Mouse (Mus musculus) lung, postnatal 0 days (tissue): Measurements from ENCODE around the gene Stxbp5. TPM values are rescaled to one million over a fixed set of nuclear protein-coding genes. Genes with fewer than 3 reads are reported as not detected.
A peak's percentile ranks its signal among the peaks of the same experiment; 100 is the strongest.

Source experiments
- ATAC-seq: fragments of 200-750 bp; cut with Nextera tagmentation; 2 replicates; pipeline ENCODE4 v1.8.0; 2017; ENCODE audit warnings: moderate library complexity
- DNase-seq: peaks from one replicate; pipeline ENCODE4 v3.0.0-alpha.2; 2016; ENCODE audit warnings: low spot score
- H3K27ac ChIP-seq: fragments of 300-500 bp; sonication (generic); 2 replicates; pipeline ENCODE4 v1.5.1; 2014; ENCODE audit warnings: antibody characterized with exemption, mild to moderate bottlenecking, low read length, mixed read lengths
- H3K27me3 ChIP-seq: fragments of 300-500 bp; sonication (generic); replicated peaks from 2 replicates; pipeline ENCODE4 v1.6.1; 2014; ENCODE audit warnings: low read length, mixed read lengths; ENCODE audit not compliant: insufficient read depth
- H3K36me3 ChIP-seq: fragments of 300-500 bp; sonication (generic); 2 replicates; pipeline ENCODE4 v1.6.1; 2014; ENCODE audit warnings: low read length, mixed read lengths; ENCODE audit not compliant: insufficient read depth
- H3K4me1 ChIP-seq: fragments of 300-500 bp; sonication (generic); 2 replicates; pipeline ENCODE4 v1.6.1; 2014; ENCODE audit warnings: antibody characterized with exemption, low read depth, low read length, mixed read lengths; ENCODE audit not compliant: insufficient read depth
- H3K4me2 ChIP-seq: fragments of 300-500 bp; sonication (generic); replicated peaks from 2 replicates; pipeline ENCODE4 v1.6.1; 2014; ENCODE audit warnings: low read depth, mild to moderate bottlenecking, low read length, moderate library complexity, mixed read lengths
- H3K4me3 ChIP-seq: fragments of 300-500 bp; sonication (generic); 2 replicates; pipeline ENCODE4 v1.5.1; 2014; ENCODE audit warnings: low read depth, low read length
- H3K9ac ChIP-seq: fragments of 300-500 bp; sonication (generic); replicated peaks from 2 replicates; pipeline ENCODE4 v1.6.1; 2014; ENCODE audit warnings: low read depth, mild to moderate bottlenecking
- H3K9me3 ChIP-seq: fragments of 300-500 bp; sonication (generic); 2 replicates; pipeline ENCODE4 v1.6.1; 2016; ENCODE audit warnings: low read length, mixed read lengths
- CTCF ChIP-seq: IDR thresholded peaks from 2 replicates; pipeline ENCODE4 v1.5.1; 2016; ENCODE audit warnings: antibody characterized with exemption, mild to moderate bottlenecking
- EP300 ChIP-seq: IDR thresholded peaks from 2 replicates; pipeline ENCODE4 v1.6.1; 2016; ENCODE audit warnings: antibody characterized with exemption, mild to moderate bottlenecking, control low read depth
- WGBS: fragments of 180-500 bp; shearing (Covaris S2); extraction: QIAGEN DNeasy Blood & Tissue Kit; methylation state at CpG from one replicate; pipeline ENCODE4 v1.1.7; 2014; 5-methylcytosine and 5-hydroxymethylcytosine counted together
- polyA plus RNA-seq: library from polyadenylated mRNA; unstranded; fragments of >200 nt; fragmentation: Nextera tagmentation; extraction: Ambion mirVana; gene quantifications from 2 replicates; pipeline ENCODE4 v1.2.1, GENCODE M21; 2015

Stxbp5 gene
- polyA plus RNA-seq, 1 experiment from 2014 or later, result 3.0 TPM

- 83% methylated on average over 7 of the region's 7 CpGs for WGBS
- Histone ChIP-seq H3K27me3 (no peaks in the 10 kb centered on the region), H3K4me1 (no peaks in the 10 kb centered on the region), H3K36me3 (no peaks in the 10 kb centered on the region; the same call in 1 of the 2 replicates), H3K4me2 (no peak overlapping the region), H3K9ac (no peak overlapping the region), H3K9me3 (no peaks in the 10 kb centered on the region), H3K4me3 (no peak overlapping the region), H3K27ac (no peak overlapping the region)
- ATAC-seq (no peak), DNase-seq (no peak)
- no peak for TF ChIP-seq EP300
- no peak for TF ChIP-seq CTCF
These were observed 61.5 kb downstream of the Stxbp5 start for GRCm38 (mm10) chr10:9839408-9839807.

DNA sequence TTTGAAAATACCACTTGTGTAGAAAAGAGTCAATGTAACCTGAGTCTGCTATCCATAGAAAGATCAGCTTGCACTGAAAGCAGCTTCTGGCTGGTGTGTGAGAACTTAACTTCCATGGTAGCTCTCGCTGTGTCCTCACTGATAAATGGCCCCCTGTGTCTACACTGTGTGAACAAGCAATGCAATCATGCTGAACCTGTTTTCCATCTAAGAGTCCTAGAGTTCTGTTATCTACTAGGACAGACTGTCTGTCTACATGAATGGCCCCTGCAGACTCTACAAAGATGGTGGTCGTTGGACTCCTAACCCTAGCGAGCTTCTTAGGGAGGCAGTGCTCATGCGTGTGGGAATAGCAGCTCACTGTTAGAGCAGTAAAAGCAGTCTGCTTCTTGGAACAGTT, 65.9 kb downstream of the Stxbp5 start:
- DNase-seq, result no peak
- TF ChIP-seq EP300 (no peak), CTCF (no peak)
- H3K27ac ChIP-seq, result no peak overlapping the region
- H3K4me2 ChIP-seq, result no peak overlapping the region
- no peaks in the 10 kb centered on the region for H3K9me3 ChIP-seq
- 59% methylated on average over 4 of the region's 4 CpGs for WGBS
- no peaks in the 10 kb centered on the region for H3K4me1 ChIP-seq
- H3K27me3 ChIP-seq, result no peaks in the 10 kb centered on the region
- H3K4me3 ChIP-seq, result no peak overlapping the region
- H3K9ac ChIP-seq, result no peak overlapping the region
- no peaks in the 10 kb centered on the region; the same call in 1 of the 2 replicates for H3K36me3 ChIP-seq
- ATAC-seq, result no peak

GRCm38 (mm10) chr10:9832937-9833336, 67.9 kb downstream of the Stxbp5 start:
- Histone ChIP-seq H3K4me3 (no peak overlapping the region), H3K27me3 (no peaks in the 10 kb centered on the region), H3K9ac (no peak overlapping the region), H3K4me2 (no peak overlapping the region), H3K9me3 (no peaks in the 10 kb centered on the region), H3K36me3 (no peaks in the 10 kb centered on the region; the same call in 1 of the 2 replicates), H3K27ac (no peak overlapping the region), H3K4me1 (no peaks in the 10 kb centered on the region)
- 87% methylated on average over 4 of the region's 4 CpGs for WGBS
- no peak for DNase-seq
- TF ChIP-seq CTCF (no peak), EP300 (no peak)
- no peak for ATAC-seq

DNA sequence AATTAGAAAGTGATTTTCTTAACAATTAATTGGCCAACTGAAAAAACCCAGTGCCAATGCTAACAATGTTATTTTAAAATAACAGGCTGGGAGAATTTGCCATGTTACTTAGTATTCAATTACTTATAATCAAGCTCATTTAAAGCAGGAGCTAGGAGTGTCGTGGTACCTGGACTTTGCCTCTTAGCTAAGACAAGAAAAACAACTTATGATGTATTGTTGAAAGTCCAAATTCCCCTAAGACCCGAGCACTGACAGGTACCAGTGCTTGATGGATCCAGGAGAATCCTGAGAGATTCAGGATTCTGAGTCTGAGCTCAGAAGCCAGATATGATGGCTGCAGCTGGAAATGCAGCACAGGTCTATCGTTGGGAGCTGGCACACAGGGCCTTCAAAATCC, 71.1 kb downstream of the Stxbp5 start:
- TF ChIP-seq CTCF (no peak), EP300 (no peak)
- Histone ChIP-seq H3K36me3 (no peaks in the 10 kb centered on the region), H3K9me3 (no peaks in the 10 kb centered on the region), H3K27me3 (no peaks in the 10 kb centered on the region), H3K4me2 (no peak overlapping the region), H3K9ac (no peak overlapping the region), H3K27ac (no peak overlapping the region), H3K4me3 (no peak overlapping the region), H3K4me1 (no peaks in the 10 kb centered on the region)
- ATAC-seq (no peak), DNase-seq (no peak)
- WGBS, result 81% methylated on average over 3 of the region's 3 CpGs

GRCm38 (mm10) chr10:9821299-9821698, 79.6 kb downstream of the Stxbp5 start:
- H3K4me1 ChIP-seq, result no peaks in the 10 kb centered on the region
- no peaks in the 10 kb centered on the region for H3K27me3 ChIP-seq
- no peak overlapping the region for H3K4me2 ChIP-seq
- no peak for ATAC-seq
- no peak overlapping the region for H3K9ac ChIP-seq
- no peak overlapping the region for H3K27ac ChIP-seq
- peaks cover 4% of the 10 kb centered on the region; the same call in 1 of the 2 replicates for H3K36me3 ChIP-seq
- H3K4me3 ChIP-seq, result no peak overlapping the region
- 60% methylated on average over 6 of the region's 6 CpGs for WGBS
- no peak for DNase-seq
- H3K9me3 ChIP-seq, result no peaks in the 10 kb centered on the region
- TF ChIP-seq CTCF, result peak; percentile 50
- TF ChIP-seq EP300, result no peak

- H3K27ac ChIP-seq, result no peak overlapping the region
- DNase-seq (no peak), ATAC-seq (no peak)
- no peaks in the 10 kb centered on the region for H3K27me3 ChIP-seq
- no peak overlapping the region for H3K4me2 ChIP-seq
- no peak overlapping the region for H3K9ac ChIP-seq
- H3K36me3 ChIP-seq, result peaks cover 4% of the 10 kb centered on the region; the same call in 1 of the 2 replicates
- 90% methylated on average over 7 of the region's 7 CpGs for WGBS
- no peak overlapping the region for H3K4me3 ChIP-seq
- H3K4me1 ChIP-seq, result no peaks in the 10 kb centered on the region
- H3K9me3 ChIP-seq, result no peaks in the 10 kb centered on the region
- TF ChIP-seq EP300, result no peak
- TF ChIP-seq CTCF, result no peak
These were observed 82.3 kb downstream of the Stxbp5 start for GRCm38 (mm10) chr10:9818574-9818973.

- no peak for ATAC-seq
These were observed 87.0 kb downstream of the Stxbp5 start for GRCm38 (mm10) chr10:9813926-9814325.

More at GRCm38 (mm10) chr10:9813926-9814325, 87.0 kb downstream of the Stxbp5 start:
- Histone ChIP-seq H3K4me2 (no peak overlapping the region), H3K9ac (no peak overlapping the region), H3K27ac (no peak overlapping the region), H3K9me3 (no peaks in the 10 kb centered on the region), H3K27me3 (no peaks in the 10 kb centered on the region), H3K4me3 (no peak overlapping the region), H3K4me1 (no peaks in the 10 kb centered on the region), H3K36me3 (no peaks in the 10 kb centered on the region)
- peak; percentile 55 for TF ChIP-seq CTCF
- TF ChIP-seq EP300, result no peak
- WGBS, result 81% methylated on average over 4 of the region's 4 CpGs
- DNase-seq, result no peak
